Mouse (Mus musculus) heart, postnatal 0 days (tissue): ENCODE measurements at regions not wholly inside any gene's neighbourhood (a gene's known extent, or its start where the extent isn't known, plus 50 kb on each side); places are given as distances from the start of the nearest gene placed in this dataset.

Source experiments
- CTCF ChIP-seq: IDR thresholded peaks from 2 replicates; pipeline ENCODE4 v1.5.1; 2016; ENCODE audit warnings: antibody characterized with exemption, control low read depth, low read depth
- EP300 ChIP-seq: IDR thresholded peaks from 2 replicates; pipeline ENCODE4 v1.6.1; 2016; ENCODE audit warnings: antibody characterized with exemption, low read depth

- TF ChIP-seq CTCF (no peak), EP300 (no peak)
These were observed 63.6 kb upstream of the Tspan5 start for GRCm38 (mm10) chr3:138678351-138678750.
